Mouse (Mus musculus): Measurements from ENCODE around the gene Smim6.
A peak's percentile ranks its signal among the peaks of the same experiment; 100 is the strongest.

Gene Smim6

DNA sequence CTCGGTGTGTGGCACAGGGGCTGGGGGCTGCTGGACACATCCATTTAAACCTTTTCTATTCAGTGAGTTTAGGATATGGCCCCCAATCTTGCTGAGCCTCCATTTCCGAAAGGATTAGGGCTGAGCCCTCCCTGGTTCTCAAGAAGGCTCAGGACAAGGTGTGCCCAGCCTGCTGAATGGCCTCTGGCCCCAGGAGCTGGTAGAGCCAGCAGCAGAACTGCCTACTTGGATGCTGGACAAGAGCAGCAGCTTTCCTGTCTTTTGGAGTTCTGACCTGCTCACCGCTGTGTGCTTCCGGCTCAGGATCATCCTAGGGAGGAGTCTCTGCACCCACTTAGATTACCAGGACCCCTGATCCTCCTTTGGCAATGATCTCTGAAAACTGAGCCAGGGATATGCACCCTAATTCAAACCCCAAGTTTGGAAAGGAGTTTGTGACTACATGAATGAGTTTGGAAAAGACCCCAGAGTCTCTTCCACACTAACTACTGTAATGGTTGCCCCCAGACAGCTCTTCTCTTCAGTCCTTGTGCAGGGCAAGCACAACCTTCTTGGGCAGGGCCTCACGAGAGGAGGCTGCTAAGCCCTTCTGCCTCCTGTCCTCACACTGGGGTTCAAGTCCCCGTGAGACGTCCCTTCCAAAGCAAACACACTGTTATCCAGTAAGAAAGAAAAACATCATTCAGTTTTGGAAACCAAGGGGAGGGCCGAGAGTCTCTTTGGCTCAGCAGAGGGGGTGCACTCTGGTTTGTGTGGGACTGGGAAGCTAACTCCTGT lies 11.1 kb upstream of the Smim6 start:
- no peak for DNase-seq (ENCODE audit: low read depth, low spot score)

DNA sequence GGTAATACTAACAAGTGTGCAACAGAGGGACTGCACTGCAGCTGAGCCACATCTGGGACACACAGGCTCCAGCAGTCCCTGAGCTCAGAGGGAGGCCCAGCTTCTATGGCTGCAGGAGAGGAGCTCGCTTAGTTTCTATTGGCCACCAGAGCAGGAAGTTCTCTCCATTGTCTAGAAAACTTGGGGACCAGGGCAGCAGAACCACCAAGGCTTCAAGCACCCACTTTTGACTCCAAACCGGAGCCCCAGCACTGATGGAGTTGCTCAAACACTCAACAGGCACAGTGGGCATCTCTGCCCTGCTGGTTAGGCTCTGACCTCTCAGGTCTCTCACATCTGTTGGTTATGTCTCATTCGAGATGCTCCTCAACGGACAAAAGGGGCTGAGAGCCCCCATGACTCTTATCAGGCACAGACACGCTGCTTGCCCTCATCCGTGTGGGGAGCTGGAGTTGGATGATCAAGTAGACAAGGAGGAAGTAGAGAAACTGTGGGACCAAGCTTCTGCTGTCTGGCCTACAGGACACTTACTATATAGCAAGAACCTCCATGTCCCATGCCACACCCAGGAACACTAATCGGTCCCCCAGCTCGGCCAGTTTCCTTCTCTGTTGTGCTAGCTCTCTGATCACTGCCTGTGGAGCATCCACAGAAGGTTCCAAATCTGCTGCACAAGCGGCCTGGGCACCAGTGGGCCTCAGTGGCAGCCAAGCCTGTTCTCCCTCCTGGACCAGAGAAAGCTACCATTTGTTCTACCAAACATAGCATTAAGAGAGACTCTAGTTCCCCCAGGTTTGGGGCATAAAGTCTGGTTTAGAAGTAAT lies 10.3 kb upstream of the Smim6 start:
- no peak for DNase-seq (ENCODE audit: low read depth, low spot score)

DNA sequence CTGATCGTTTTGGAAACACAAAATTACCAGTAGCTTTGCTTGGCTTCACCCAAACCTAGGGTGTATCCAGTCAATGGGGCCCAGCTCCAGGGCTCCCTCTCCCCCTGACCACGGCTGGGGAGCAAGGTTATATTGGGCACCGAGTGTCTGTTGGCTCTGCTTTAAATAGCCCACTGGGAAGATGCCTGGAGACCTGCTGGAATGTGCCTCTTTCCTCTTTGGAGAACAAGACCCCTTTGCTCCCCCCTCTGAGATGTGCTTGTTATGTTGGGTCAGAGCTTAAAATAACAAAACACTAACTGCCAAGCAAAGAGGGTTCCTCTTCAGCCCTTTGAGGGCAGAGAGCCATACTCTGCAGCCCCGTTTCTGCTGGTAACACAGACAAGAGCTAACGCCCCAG lies 9.6 kb upstream of the Smim6 start:
- no peak for DNase-seq (ENCODE audit: low read depth, low spot score)

DNA sequence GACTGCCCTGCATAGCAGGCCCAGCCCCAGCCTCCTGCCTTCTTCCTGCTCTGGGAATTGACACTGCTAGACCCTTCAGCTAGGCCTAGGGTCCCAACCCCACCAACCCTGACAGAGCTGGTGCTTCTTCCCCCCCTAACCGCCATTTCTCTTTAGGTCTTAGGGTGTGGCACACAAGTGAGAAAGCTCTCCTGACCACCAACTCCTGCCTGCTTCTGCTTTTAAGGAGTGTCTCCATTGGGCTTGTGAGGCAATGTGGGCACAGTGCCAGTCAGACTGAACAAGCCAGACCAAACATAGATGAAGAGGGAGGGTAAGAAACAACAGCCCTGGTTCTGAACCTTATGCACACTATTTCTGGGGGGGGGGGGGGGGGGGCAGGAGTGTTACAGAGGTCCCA lies 9.0 kb upstream of the Smim6 start:
- DNase-seq (ENCODE audit: low read depth, low spot score): no peak

DNA sequence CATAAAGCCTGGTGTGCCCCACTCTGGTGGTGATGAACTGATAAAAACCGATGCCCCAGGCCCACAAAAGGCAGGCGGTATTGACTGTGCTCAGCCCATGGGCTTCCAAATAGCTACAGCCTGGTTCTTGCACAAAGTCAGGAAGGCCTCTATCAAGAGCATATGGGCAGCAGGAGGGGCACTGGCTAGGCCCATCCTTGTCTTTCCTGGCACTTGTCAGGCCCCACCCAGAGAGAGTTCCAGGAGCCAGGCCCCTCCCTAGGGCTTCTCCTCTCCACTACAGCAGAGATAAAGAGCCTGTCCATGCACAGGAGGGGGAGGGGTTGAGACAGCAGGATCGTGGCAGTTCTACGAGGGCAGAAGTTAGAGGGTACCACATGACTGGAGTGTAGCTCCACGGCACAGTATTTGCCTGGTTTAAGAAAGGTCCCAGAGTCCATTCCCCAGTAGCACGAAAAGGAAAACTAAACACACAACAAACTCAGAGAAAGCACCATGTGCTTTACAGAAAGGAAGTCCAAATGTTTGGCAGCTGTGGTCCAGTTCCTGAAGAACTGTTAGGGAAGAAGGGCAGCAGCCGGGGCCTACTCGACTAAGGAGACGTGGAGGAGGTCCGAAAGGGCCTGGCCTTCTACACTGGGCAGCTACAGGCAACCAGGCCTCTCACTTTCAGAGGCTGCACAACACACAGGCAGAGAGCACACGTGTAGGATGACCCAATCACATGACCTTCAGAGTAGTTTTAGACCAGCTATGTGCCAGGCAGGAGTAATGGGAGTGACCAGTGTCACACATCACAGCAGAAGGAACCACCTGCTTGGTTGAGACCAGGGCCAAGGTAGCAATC lies 8.2 kb upstream of the Smim6 start:
- DNase-seq (ENCODE audit: low read depth, low spot score): no peak

DNA sequence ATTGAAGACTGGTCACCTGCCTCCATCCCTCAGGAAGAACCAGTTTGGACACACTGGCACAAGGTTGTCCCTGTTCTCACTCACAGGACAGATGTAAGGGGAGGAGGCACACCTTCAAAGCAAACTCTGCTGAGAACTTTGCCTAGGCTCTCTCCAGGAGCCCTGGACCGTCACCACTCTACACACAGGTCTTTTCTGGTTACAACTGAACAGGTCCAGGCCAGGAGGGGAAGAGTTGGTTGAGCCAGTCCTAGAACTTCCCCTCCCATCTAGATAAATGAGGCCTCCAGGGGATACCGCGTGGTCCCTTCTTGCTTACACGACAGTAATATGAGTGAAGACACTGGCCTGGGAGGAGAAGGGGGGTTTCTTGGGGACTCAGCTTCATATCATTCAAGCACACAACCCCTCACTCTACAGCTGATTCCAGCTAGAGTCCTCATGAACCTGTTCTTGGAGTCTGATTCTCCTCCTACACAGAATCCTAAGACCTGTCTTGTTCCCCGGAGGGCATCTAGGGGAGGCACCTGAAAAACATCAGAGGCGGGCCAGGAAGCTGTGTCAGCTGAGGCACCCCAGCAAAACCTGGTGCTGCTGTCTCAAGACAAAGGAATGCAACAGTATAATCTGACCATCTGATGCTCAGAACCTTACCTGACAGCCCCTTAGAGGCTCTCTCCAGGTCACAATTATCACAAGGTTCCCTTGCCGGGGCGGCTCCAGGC lies 7.4 kb upstream of the Smim6 start:
- no peak for DNase-seq (ENCODE audit: low read depth, low spot score)

DNA sequence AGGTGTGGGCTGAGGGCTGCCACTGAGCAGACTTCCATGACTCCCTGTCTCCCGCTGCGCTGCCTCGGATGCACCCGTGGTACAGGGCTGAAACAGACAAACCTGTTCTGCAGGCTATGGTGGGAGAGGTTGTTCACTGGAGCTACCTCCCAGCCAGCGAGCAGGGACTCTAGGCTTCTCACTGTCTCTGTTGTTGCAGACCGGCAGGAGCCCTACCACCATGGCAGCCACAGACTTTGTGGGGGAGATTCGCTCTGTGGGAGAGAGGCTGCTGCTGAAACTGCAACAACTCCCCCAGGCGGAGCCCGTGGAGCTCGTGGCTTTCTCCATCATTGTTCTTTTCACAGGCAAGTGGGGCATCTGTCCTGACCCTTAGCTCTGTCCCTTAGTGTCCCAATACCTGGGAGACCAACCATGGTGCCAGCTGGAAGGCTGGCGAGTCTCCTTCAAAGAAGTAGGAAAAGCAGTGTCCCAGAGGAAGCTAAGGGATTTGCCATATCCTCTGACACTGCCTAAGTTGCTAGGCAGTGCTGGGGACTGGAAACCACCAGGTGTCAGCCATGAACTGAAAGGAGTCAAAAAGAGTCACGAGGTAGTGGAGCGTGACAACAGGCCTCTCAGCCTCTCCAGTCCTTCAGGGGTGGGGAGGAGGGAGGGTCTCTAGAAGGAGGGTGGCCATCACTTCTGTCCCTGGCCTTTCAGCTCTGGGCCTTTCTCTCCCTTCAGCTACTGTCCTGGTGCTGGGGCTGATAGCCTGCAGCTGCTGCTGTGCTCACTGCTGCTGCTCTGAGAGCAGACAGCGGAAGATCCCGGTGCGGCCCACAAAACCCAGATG lies 6.6 kb upstream of the Smim6 start:
- DNase-seq (ENCODE audit: low read depth, low spot score): no peak

DNA sequence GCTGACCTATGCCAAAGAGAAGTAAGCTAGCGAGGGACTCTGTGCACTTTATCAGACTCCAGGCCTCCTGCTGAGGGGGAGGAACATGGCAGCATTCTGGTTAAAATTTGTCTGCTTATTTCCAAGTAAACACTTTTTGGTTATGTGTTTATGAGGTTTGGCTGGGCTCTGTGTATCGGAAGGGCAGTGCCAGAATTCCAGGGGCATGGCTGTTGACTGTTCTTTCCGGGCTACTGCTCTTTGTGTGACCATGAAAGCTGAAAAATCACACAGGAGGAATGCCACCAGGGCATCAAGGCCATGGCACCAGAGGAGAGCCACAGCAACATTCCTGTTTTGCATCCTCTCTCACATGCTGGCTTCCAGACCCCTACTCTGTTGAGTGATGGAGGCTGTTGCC lies 5.7 kb upstream of the Smim6 start:
- no peak for DNase-seq (ENCODE audit: low read depth, low spot score)

DNA sequence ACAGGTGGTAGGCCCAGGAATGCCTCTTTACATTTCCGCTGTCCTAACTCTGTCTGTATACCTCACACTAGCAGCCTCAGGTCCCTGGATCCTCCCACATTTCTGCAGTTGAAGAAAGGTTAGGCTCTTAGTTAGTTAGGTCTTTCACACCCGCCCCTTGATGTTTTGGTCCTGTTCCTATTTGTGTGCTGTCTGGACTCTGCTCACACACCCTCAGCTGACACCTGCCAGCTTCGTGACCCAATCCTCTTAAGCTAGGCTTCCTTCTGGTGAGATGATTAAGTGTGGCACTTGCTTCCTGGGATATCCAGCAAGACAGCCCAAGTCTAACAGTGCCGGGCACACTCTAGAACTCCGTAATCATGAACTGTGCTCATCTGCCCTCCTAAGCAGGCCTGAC lies 5.3 kb upstream of the Smim6 start:
- no peak for DNase-seq (ENCODE audit: low read depth, low spot score)

DNA sequence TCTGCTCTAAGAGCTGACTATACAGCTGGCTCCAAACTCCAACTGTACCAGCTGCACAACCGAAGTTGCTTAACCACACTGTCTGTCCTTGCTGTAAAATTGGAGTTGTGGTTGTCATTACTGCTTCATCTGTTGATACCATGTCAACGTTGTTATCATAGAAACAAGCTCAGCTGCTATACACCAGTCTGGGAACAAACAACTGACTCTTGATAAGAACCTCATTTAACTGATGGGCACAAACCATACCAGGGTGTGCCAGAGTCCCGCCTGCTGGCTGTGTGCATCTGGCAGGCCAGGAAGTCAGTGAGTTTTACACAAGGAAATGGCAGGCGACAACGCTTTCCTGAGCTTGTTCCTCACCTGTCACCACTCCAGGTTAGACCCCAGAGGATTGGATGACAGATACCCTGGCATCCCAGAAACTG lies 669 bp upstream of the Smim6 start:
- no peak for DNase-seq (ENCODE audit: low read depth, low spot score)

DNA sequence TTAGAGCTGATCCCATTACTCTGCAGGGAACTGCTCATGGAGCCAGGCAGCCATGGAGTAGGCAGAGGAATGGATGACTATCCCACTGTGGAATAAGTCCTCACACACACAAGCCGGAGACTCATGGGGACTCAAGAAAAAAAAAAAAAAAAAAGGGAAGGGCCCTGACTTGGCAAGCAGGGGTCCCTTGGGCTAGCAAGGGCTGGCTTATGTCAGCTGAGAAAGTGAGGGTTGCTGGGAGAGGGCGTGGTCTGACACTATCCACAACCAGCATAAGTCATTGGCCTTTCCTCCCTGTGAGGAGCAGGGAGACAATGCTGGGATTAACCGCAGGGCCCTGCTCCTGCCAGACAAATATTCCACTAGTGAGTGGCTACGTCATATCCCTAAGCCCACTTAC lies 4.8 kb downstream of the Smim6 start:
- DNase-seq (ENCODE audit: low read depth, low spot score): no peak

DNA sequence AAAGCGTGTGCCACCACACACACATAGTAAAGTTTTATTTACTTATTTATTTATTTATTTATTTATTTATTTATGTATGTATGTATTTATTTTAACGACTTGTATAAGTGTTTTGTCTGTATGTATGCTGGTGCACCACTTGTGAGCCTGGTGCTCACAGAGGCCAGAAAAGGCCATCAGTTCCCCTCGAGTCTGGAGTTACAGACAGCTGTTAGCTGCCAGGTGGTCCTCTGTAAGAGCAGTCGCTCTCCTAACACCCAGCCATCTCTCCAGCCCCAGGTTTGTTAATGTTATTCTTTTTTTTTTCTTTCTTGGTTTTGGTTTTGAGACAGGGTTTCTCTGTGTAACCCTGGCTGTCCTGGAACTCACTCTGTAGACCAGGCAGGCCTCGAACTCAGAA lies 6.8 kb downstream of the Smim6 start:
- no peak for DNase-seq (ENCODE audit: low read depth, low spot score)

DNA sequence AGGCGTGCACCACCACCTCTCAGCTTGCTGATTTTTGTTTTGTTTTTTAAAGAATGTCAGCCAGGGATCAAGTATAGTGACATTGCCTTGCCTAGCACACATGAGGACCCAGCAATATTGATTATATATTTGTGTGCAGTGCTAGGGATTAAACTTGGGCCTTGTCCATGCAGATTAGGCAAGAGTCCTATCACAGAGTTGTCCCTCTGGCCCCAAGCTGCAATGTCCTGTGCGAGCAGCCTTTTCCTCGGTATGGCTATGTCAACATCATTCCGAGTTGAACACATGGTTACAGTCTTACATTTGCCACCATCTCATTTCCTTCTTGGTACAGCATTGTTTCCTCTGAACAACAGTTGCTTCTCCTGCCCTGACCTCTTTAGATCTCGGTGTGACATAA lies 7.3 kb downstream of the Smim6 start:
- no peak for DNase-seq (ENCODE audit: low read depth, low spot score)

DNA sequence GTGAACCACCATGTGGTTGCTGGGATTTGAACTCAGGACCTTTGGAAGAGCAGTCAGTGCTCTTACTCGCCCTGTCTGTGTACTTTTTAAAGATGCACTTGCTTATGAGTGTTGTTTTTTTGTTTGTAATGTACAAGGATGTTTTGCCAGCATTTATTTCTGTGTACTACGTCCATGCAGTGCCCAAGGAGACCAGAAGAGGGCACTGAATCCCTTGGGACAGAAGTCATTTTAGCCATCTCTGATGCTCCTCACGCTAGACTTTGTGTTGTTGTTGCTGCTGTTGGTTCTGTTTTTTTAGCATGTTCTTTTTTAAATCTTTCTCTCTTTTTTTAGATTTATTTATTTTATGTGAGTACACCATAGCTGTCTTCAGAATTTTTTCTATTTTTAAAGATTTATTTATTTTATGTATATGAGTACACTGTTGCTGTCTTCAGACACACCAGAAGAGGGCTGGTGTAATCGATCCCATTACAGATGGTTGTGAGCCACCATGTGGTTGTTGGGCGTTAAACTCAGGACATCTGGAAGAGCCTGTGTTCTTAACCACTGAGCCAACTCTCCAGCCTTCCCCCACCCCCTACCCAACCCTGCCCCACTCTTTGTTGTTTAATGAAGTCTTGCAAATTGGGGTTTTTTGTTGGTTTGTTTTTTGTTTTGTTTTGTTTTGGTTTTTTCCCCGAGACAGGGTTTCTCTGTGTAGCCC lies 8.4 kb downstream of the Smim6 start:
- peak; percentile 45 for DNase-seq (ENCODE audit: low read depth, low spot score)

DNA sequence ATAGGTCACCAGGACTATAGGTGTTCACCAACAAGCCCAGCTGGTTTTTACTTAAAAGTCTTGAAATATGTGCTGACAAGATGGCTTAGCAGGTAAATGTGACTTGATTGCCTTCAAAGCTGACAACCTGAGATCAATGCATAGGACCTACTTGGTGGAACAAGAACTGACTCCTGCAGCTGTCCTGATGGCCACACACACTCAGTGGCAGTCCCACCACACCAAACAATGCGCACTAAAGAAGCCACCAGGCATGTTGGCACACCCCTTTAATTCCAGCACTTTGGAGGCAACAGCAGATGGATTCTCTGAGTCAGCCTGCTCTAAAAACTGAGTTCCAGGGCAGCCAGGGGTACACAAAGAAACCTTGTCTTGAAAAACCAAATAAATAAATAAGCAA lies 10.2 kb downstream of the Smim6 start:
- no peak for DNase-seq (ENCODE audit: low read depth, low spot score)

DNA sequence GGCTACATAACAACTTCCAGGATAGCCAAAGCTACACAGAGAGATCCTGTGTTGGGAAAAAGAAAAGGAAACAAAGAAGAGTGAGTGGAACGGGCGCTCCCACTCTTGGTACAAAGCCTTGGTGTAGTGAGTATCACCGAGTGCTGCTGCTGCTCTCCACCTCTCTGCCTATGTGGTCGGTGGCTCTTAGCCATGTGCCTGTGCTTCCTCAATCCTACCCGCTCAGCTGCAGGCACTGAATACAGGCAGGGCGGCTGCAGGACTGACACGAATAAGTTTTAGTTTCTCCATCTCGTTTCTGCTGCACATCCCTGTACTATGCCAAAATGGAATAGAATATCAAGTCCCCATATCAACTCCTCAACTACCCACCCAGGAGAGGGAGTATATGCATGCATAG lies 17.2 kb downstream of the Smim6 start:
- no peak for DNase-seq (ENCODE audit: low read depth, low spot score)

DNA sequence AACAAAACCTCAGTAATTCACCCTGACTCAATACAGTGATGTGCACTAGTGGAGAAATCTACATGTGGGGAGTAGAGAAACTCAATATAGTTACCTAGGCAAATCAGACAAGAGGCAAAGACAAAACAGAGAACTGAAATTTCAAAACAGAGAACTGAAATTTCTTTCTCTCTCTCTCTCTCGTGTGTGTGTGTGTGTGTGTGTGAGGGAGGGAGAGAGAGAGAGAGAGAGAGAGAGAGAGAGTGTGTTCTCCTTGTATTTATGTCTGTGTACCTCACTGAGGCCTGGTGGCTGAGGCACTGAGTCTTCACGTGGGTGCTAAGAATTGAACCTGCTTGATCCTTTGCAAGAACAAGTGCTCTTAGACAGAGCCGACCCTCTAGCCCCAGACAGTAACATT lies 18.0 kb downstream of the Smim6 start:
- no peak for DNase-seq (ENCODE audit: low read depth, low spot score)

DNA sequence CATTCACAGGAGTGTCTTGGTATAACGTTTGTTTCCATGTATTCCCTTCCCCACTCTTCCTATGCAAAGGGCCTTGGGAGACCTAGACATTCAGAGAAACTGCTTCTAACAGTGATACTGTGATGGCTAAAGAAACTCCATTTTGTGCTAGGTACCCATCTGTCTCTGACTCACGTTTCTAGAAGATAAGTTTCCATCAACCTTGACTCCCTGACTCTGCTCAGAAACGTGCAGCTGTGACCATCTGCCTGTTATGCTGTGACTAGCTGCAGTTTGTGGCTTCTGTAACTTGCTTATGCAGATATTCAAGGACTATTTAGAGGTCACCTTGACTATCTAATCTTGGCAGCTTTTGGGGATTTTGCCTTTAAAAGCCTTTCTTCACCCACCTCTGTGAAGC lies 19.4 kb downstream of the Smim6 start:
- DNase-seq (ENCODE audit: low read depth, low spot score): no peak

DNA sequence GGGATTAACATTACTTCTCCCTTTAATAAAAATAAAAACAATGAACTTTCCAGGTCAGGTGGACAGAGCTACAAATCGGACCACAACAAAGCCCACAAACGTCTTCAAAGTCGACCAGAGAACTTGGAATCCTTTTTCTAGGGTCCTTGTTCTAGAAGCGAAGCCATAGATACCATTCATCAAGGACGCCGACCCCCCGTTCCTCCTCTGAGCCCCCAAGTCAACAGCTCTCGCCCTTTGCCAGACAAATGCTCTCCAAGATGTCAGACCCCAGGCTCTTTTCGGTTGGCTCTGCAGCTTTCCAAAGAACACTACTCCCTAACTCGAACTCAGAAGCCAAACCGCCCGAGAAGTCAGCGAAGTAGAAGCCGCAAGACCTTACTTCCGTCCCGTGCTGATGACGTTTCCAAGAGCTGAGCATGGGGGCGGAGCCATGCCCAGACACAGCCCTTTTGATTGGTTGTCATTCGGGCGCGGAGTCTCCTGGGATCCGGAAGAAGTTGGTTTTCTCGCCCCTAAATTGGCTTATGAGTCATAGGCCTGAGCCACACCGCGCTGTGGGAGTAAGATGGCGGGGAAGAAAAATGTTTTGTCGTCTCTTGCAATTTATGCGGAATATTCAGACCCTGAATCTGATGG lies 21.4 kb downstream of the Smim6 start, which contains the start of the genes Sap30bp and Recql5:
TSS of gene Sap30bp (plus strand) at position 175 of the 639 bp plus-strand sequence.
TSS of gene Recql5 (minus strand) at position 370 of the 639 bp plus-strand sequence.
- DNase-seq (ENCODE audit: low read depth, low spot score): peak; percentile 99

Data from WW6 (cell line).